Mouse (Mus musculus) spleen, postnatal 36 days (tissue): ENCODE measurements around the gene Gm6526.
"Not testable (repeated sequence)": the region's sequence is repeated elsewhere in the genome, so short reads cannot be mapped to it uniquely, and the experiment has no call there.

Experiments used
- DNase-seq, 2 experiments: peaks; one replicate each; pipeline ENCODE4 v3.0.0; 2022; ENCODE audit warnings: low spot score in 2 of 2, mixed read lengths in 1 of 2

Gm6526 gene

DNA sequence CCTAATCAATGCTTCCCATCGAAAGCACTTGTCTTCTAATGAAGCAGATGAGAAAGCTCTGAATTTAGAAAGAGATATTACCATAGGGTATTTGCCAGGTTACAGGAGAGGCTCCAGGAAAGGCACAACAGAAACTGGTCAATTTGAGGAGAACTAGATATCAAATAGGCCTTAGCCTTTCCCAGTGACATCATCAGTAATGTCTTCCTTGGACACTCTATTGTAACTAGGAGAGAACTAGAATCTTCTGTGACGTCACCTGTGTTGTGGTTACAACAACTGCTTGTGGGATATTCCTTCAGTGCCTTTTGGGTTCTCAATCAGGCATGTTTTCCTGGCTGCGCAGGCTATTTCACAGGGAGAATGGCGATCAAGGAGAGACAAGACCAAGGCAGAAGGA lies at the start of gene Gm6526:
Gene Gm6526 (plus strand): TSS at position 301 of the 400 bp plus-strand sequence.
- DNase-seq: not testable (repeated sequence)

DNA sequence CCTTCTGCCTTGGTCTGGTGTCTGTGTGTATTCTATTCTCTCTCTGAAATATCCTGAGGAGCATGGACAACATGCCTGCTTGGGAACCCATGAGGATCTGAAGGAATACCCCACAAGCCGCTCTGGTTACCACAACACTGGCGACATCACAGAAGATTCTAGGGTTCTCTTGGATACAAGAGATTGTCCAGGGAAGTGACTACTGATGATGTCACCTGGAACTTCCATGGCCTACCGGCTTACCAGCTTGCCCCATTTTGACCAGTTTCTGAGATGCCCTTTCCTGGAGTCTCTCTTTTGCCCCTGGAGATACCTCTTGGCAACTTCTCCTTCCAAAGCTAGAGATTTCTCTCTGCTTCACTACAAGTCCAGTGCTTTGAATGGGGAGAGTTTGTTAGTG lies 20.3 kb upstream of the Gm6526 start, which contains the start of gene Gm16506:
Gene Gm16506 (minus strand): TSS at position 101 of the 400 bp plus-strand sequence.
- DNase-seq: not testable (repeated sequence)

DNA sequence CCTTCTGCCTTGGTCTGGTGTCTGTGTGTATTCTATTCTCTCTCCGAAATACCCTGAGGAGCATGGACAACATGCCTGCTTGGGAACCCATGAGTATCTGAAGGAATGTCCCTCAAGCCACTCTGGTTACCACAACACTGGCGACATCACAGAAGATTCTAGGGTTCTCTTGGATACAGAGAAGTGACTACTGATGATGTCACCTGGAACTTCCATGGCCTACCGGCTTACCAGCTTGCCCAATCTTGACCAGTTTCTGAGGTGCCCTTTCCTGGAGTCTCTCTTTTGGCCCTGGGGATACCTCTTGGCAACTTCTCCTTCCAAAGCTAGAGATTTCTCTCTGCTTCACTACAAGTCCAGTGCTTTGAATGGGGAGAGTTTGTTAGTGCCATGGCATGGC lies 37.0 kb downstream of the Gm6526 start, which contains the start of gene Gm8180:
Gene Gm8180 (minus strand): TSS at position 101 of the 400 bp plus-strand sequence.
- DNase-seq: not testable (repeated sequence)

DNA sequence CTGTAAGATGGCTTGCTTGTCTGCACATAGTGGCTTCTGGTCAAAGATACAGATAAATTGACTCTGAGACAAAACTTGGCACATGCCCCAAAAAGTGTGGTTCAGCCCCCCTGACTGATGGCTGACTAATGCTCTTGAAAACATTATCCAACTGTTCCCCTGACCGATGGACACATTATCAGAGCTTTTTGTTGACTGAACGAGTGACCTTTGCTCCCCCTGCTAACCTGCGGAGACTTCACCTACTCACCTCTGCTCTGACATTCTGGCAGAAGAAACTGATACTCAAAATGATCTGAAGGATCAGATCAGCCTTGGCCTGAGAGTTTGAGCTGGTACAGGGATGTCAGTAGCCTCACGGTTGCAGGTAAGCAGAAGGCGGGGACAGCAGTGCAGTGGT lies 46.1 kb downstream of the Gm6526 start:
- DNase-seq: not testable (repeated sequence)

DNA sequence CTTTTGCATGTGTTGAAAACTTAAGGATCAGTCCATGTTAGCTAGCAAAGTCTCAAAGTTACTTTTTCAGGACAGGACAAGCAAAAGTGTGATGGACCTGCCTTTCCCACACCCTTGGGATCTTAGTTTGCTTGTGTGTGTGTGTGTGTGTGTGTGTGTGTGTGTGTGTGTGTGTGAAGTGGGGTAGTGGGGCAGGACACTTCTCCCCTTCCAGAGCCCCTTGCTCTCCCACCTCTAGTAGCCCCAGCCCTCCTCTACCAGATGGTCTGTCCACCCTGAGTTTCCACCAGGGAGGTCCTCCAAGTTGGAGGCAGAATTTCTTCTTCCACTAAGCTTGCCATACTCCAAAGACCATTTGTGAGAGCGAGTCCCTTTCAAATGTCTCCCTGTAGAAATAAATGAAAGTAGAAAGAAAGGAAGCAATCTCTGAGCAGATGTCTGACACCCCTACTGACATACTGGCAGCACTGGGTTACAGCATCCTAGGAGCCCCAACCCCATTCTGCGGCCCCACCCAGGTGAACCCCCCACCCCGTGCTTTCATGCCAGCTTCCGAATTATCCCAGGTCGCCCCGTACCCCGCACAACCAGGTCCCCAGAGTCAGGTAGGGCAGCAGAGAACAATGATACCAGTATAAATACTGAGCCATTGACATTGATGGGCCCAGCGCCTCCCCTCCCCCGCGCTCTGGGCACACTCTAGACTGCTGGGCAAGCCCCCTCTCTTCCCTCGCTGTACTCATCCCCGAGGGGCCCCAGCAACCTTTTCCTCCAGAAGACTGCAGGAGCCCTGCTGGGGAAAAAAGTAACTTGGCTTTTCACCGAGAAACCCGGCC lies 48.6 kb downstream of the Gm6526 start:
- no peak for DNase-seq

DNA sequence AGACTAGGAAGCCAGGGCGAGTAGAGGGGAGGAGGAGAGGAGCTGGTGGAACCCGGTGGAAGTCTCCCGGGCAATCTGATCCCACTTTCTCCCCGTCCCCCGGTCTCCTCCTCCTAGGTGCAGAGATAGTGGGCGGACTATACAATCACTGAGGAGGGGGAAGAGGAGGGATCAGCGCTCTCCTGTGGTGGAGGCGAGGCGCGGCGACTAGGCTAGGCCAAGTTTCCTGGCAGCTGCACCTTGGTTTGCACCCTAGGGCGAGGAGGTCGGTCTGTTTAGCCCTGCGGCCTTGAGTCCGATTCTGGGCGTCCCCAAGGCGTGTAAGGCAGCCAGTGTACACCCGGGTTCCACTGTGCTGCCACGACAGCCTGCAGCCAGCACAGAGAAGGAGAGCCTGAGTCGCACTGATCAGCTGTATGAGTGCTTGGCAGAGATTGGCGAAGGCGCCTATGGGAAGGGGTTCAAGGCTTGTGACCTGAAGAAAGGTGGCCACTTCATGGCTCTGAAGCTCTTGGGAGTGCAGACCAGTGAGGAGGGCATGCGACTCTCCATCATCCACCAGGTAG lies 49.3 kb downstream of the Gm6526 start:
- not testable (repeated sequence) for DNase-seq

DNA sequence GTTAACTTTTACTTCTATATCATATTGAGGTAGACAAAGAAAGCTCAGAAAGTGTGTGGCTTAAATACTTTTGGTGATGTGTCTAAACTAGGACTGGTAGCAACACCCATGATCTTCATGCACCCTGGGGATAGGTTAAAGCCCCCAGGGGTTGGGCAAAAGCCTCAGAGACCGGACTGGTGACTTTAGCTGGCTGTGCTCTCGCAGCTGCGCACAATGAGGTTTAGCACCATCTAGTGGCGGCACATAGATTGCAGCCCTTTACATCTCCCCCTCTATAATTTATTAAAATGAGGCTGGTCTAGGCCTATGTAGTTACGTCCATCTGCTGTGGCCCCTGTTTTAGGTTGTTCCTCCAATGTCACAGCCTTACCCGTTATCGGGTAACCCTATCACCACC lies 56.8 kb downstream of the Gm6526 start:
- not testable (repeated sequence) for DNase-seq
